In genomic region chr16:94601540-94601953, GRCm38 (mm10) we compare ENCODE assay signal across 8 mouse cellular contexts. TPM values are rescaled to one million over a fixed set of nuclear protein-coding genes. Genes with fewer than 3 reads are reported as not detected.
DNase-seq lines count a peak whose midpoint lies in the region; ATAC-seq lines count a peak whose summit lies in the region.

No protein-coding gene starts in this region.

- WGBS in intestine, embryonic 16.5 days, result 12% methylated on average over 6 of the region's 6 CpGs

- H3K4me2 ChIP-seq in intestine, embryonic 16.5 days (ENCODE audit: low read depth, low read length), result no peak overlapping the region

- peaks cover 59% of the 10 kb centered on the region for H3K4me1 ChIP-seq in intestine, embryonic 16.5 days (ENCODE audit: control insufficient read depth, insufficient read depth, low read length)

- peak; percentile 77 for ATAC-seq in intestine, embryonic 16.5 days
- ATAC-seq in megakaryocyte progenitor cell, adult 5-6 weeks (replicated peaks; ENCODE audit: poor library complexity), result peak; percentile 77

- no peak overlapping the region for H3K9ac ChIP-seq in intestine, embryonic 16.5 days (ENCODE audit: low read depth, low read length)

- peak; percentile 30 to 39 for DNase-seq in cerebellum, postnatal 10 days
- DNase-seq in cerebellum, adult 11-12 months, result no peak
- peak; percentile 78 for DNase-seq in adrenal gland, postnatal 10 days
- peak; percentile 79 to 83 for DNase-seq in heart, adult 18-20 months
- DNase-seq in left cerebral cortex, postnatal 4 days, result peak; percentile 9
- peak; percentile 73 for DNase-seq in telencephalon, adult 2 months (ENCODE audit: low read depth, low spot score)

- intact Hi-C loops in left cerebral cortex, postnatal 4 days (cut with DNase I), result no loop called here

- H3K27me3 ChIP-seq in intestine, embryonic 16.5 days (replicated peaks; ENCODE audit: control insufficient read depth, insufficient read depth, low read length), result no peaks in the 10 kb centered on the region

- H3K9me3 ChIP-seq in intestine, embryonic 16.5 days (ENCODE audit: control insufficient read depth, low read length), result no peaks in the 10 kb centered on the region

- H3K36me3 ChIP-seq in intestine, embryonic 16.5 days (ENCODE audit: control insufficient read depth, insufficient read depth, low read length), result no peaks in the 10 kb centered on the region

- peak overlapping the region; percentile 38; the same call in 1 of the 2 replicates for H3K27ac ChIP-seq in intestine, embryonic 16.5 days (ENCODE audit: low read length)

- H3K4me3 ChIP-seq in intestine, embryonic 16.5 days (ENCODE audit: low read length), result no peak overlapping the region

RNA-seq across cellular contexts. Expression of gene Dyrk1a, which starts 31.7 kb away (rescaled TPM):
- total RNA-seq in adrenal gland, postnatal 10 days (2021), result 10 to 100 TPM; 59.7 to 62.7 TPM
- total RNA-seq in heart, adult 18-20 months (2021), result 10 to 100 TPM; 64.8 to 73.1 TPM
- 7.1 and 7.3 TPM in 2 replicates for polyA plus RNA-seq in intestine, embryonic 16.5 days (2015; fragmentation: Nextera tagmentation; extraction: Ambion mirVana)
- total RNA-seq in left cerebral cortex, postnatal 4 days (2021), result 100 to 1,000 TPM; 121 to 124 TPM
- total RNA-seq in megakaryocyte progenitor cell, adult 5-6 weeks (2015), result 60.8 and 65.6 TPM in 2 replicates
- 49.4 and 58.3 TPM in 2 replicates for total RNA-seq in megakaryocyte progenitor cell, adult 5-6 weeks (2017)
